Mouse (Mus musculus) intestine, embryonic 14.5 days (tissue): ENCODE measurements around the gene Pebp1. TPM values are rescaled to one million over a fixed set of nuclear protein-coding genes. Genes with fewer than 3 reads are reported as not detected.

ENCODE experiments used
- ATAC-seq: fragments of 200-750 bp; cut with Nextera tagmentation; replicated peaks from 2 replicates; pipeline ENCODE4 v1.8.0; 2017; ENCODE audit warnings: low read depth, moderate number of reproducible peaks, moderate TSS enrichment, moderate library complexity; ENCODE audit not compliant: low FRiP score, low TSS enrichment
- DNase-seq: peaks from one replicate; pipeline ENCODE4 v3.0.0-alpha.2; 2018; ENCODE audit warnings: low spot score
- H3K27ac ChIP-seq: fragments of 300-500 bp; sonication (generic); 2 replicates; pipeline ENCODE4 v1.5.1; 2014; ENCODE audit warnings: low read depth, mild to moderate bottlenecking, control low read depth
- H3K27me3 ChIP-seq: fragments of 300-500 bp; sonication (generic); replicated peaks from 2 replicates; pipeline ENCODE4 v1.6.1; 2014; ENCODE audit warnings: low read length, control low read depth; ENCODE audit not compliant: control insufficient read depth, insufficient read depth
- H3K36me3 ChIP-seq: fragments of 300-500 bp; sonication (generic); 2 replicates; pipeline ENCODE4 v1.6.1; 2014; ENCODE audit warnings: low read length, control low read depth; ENCODE audit not compliant: control insufficient read depth, insufficient read depth
- H3K4me1 ChIP-seq: fragments of 300-500 bp; sonication (generic); replicated peaks from 2 replicates; pipeline ENCODE4 v1.6.1; 2014; ENCODE audit warnings: low read length, control low read depth, mixed read lengths; ENCODE audit not compliant: control insufficient read depth, insufficient read depth
- H3K4me2 ChIP-seq: fragments of 300-500 bp; sonication (generic); 2 replicates; pipeline ENCODE4 v1.6.1; 2014; ENCODE audit warnings: low read length
- H3K4me3 ChIP-seq: fragments of 300-500 bp; sonication (generic); 2 replicates; pipeline ENCODE4 v1.5.1; 2014; ENCODE audit warnings: low read depth, low read length, control low read depth, mixed read lengths
- H3K9ac ChIP-seq: fragments of 300-500 bp; sonication (generic); 2 replicates; pipeline ENCODE4 v1.6.1; 2014; ENCODE audit warnings: mild to moderate bottlenecking, low read length
- H3K9me3 ChIP-seq: fragments of 300-500 bp; sonication (generic); 2 replicates; pipeline ENCODE4 v1.6.1; 2016; ENCODE audit warnings: low read length, control low read depth; ENCODE audit not compliant: control insufficient read depth
- WGBS: fragments of 180-500 bp; shearing (Covaris S2); extraction: QIAGEN DNeasy Blood & Tissue Kit; methylation state at CpG from one replicate; pipeline ENCODE4 v1.1.7; 2014; 5-methylcytosine and 5-hydroxymethylcytosine counted together
- polyA plus RNA-seq: library from polyadenylated mRNA; unstranded; fragments of >200 nt; fragmentation: Nextera tagmentation; extraction: Ambion mirVana; gene quantifications from 2 replicates; pipeline ENCODE4 v1.2.1, GENCODE M21; 2014

Pebp1 gene
- polyA plus RNA-seq, 1 experiment from 2014 or later, result 747 TPM

GRCm38 (mm10) chr5:117241935-117242531, 45.4 kb downstream of the Pebp1 start:
- Histone ChIP-seq H3K9ac (no peak overlapping the region), H3K4me2 (peak overlapping the region; percentile 59), H3K9me3 (no peaks in the 10 kb centered on the region), H3K36me3 (no peaks in the 10 kb centered on the region), H3K4me3 (no peak overlapping the region), H3K4me1 (peaks cover 8% of the 10 kb centered on the region), H3K27ac (no peak overlapping the region), H3K27me3 (no peaks in the 10 kb centered on the region)
- DNase-seq, result no peak
- WGBS, result 66% methylated on average over 16 of the region's 16 CpGs
- no peak for ATAC-seq

- ATAC-seq (no peak), DNase-seq (peak; percentile 70)
- peak overlapping the region; percentile 59 for H3K4me2 ChIP-seq
- peak overlapping the region; percentile 48 for H3K9ac ChIP-seq
- WGBS, result 8% methylated on average over 32 of the region's 32 CpGs
- H3K27ac ChIP-seq, result peak overlapping the region; percentile 75
- H3K4me1 ChIP-seq, result peaks cover 8% of the 10 kb centered on the region
- H3K27me3 ChIP-seq, result no peaks in the 10 kb centered on the region
- no peaks in the 10 kb centered on the region for H3K36me3 ChIP-seq
- H3K9me3 ChIP-seq, result no peaks in the 10 kb centered on the region
- peak overlapping the region; percentile 42 for H3K4me3 ChIP-seq
Observed at GRCm38 (mm10) chr5:117240761-117241322, 46.6 kb downstream of the Pebp1 start.

GRCm38 (mm10) chr5:117240321-117240731, 47.1 kb downstream of the Pebp1 start:
- no peak for DNase-seq
- ATAC-seq, result no peak
- H3K36me3 ChIP-seq, result no peaks in the 10 kb centered on the region
- peaks cover 8% of the 10 kb centered on the region for H3K4me1 ChIP-seq
- H3K4me3 ChIP-seq, result peak overlapping the region; percentile 42
- peak overlapping the region; percentile 75 for H3K27ac ChIP-seq
- no peaks in the 10 kb centered on the region for H3K27me3 ChIP-seq
- 9% methylated on average over 12 of the region's 12 CpGs for WGBS
- peak overlapping the region; percentile 59 for H3K4me2 ChIP-seq
- no peaks in the 10 kb centered on the region for H3K9me3 ChIP-seq
- H3K9ac ChIP-seq, result peak overlapping the region; percentile 48

- ATAC-seq (no peak), DNase-seq (no peak)
- no peak overlapping the region for H3K9ac ChIP-seq
- no peaks in the 10 kb centered on the region for H3K36me3 ChIP-seq
- peaks cover 8% of the 10 kb centered on the region for H3K4me1 ChIP-seq
- no peaks in the 10 kb centered on the region for H3K9me3 ChIP-seq
- WGBS, result 57% methylated on average over 4 of the region's 4 CpGs
- H3K4me3 ChIP-seq, result no peak overlapping the region
- no peak overlapping the region for H3K4me2 ChIP-seq
- H3K27me3 ChIP-seq, result no peaks in the 10 kb centered on the region
- no peak overlapping the region for H3K27ac ChIP-seq
Observed at GRCm38 (mm10) chr5:117239106-117239505, 48.3 kb downstream of the Pebp1 start.

- Histone ChIP-seq H3K36me3 (no peaks in the 10 kb centered on the region), H3K27me3 (no peaks in the 10 kb centered on the region), H3K4me2 (no peak overlapping the region), H3K9ac (no peak overlapping the region), H3K4me1 (peaks cover 8% of the 10 kb centered on the region), H3K9me3 (no peaks in the 10 kb centered on the region), H3K4me3 (no peak overlapping the region), H3K27ac (no peak overlapping the region)
- 75% methylated on average over 5 of the region's 5 CpGs for WGBS
- ATAC-seq (no peak), DNase-seq (no peak)
Observed at GRCm38 (mm10) chr5:117236540-117236939, 50.9 kb downstream of the Pebp1 start.

Other genes starting within 250 kb of the Pebp1 start
- 42.0 and 44.1 TPM in 2 replicates for gene Suds3, start 171.5 kb downstream of the Pebp1 start, polyA plus RNA-seq
- gene Taok3, start 167.5 kb downstream of the Pebp1 start, polyA plus RNA-seq, result 32.7 and 37.7 TPM in 2 replicates
- gene Vsig10, start 31.5 kb upstream of the Pebp1 start, polyA plus RNA-seq, result 10.0 and 10.9 TPM in 2 replicates
- gene Wsb2, start 69.7 kb upstream of the Pebp1 start, polyA plus RNA-seq, result 63.9 and 70.3 TPM in 2 replicates
- 106 and 113 TPM in 2 replicates for gene Rfc5, start 101.4 kb upstream of the Pebp1 start, polyA plus RNA-seq
- 0.75 and 0.84 TPM in 2 replicates for gene Ksr2, start 126.4 kb upstream of the Pebp1 start, polyA plus RNA-seq